Mouse (Mus musculus): Measurements from ENCODE around the gene Washc3.

Gene Washc3

DNA sequence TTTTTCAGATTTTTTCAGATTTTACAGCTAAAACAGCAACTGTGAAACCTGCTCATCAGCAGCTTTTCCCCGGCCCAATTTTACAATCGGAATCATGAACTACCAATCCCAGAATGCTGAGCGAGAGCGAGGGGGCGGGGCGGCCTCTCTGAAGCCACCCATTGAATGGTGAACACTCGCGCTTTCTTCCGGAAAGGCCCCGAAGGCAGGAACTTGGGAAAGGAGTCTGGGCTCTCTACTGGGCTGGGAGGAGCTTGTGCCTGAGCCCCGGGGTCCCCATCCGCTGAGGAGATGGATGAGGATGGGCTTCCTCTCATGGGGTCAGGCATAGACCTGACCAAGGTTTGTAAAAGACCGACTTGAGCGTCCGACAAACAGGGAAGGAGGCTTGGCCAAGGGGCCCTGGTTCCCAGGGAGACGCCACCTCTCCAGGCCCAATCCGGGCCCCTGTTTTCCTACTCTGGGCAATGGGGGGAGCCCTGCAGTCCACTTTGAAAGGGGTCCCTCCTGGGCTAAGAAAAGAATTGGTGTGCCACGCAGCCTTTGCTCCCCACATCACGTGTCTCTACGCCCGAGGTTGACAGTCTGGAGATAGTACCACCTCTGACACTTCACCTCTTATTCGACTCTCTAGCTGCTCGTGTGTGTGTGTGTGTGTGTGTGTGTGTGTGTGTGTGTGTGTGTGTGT, at the start of gene Washc3:
Gene Washc3, plus strand, starts transcription at position 143 of the 688 bp plus-strand sequence.
- in situ Hi-C loops (cut with MboI; ENCODE audit: unreplicated experiment in 2 of 2): loop anchor here in 1 of 2 experiments (10.0 kb wide), 1 partner anchor 346 kb away; the partner anchor contains the start of gene Igf1

DNA sequence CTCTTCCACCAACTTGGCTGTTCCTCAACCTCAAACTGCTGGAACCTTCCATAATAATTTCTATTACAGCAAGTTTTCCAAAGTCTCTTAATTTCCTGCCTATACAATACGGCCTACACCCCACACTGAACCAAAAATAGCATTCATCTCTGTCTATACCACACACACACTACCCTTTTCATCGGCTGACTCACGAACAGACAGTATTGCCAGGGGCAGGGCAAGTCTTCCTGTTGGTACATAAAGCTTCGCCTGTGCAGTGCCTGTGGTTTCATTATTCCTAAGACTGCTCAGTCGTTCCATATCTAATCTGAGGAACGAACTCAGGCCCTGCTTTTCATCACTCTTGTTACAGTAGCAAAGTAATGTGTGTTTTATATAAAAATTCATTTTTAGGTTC, 49.2 kb upstream of the Washc3 start:
- in situ Hi-C loops (cut with MboI; ENCODE audit: unreplicated experiment in 2 of 2): no loop called here

DNA sequence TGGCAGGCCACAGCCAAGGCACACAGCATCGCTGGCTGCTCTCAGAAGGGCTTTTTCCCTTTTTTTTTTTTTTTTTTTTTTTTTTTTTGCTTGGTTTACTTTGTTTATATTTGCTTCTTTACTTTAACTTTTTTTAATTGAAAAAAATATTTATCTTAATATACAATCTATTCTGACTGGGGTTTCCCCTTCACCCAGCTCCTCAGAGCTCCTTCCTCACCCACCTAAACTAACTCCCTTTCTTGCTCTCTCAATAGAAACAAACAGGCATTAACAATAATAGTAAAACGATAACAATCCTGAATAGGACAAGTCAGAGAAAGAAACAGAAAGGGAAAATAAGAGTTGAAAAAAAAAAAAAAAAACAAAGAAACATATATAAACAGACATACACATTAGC, 38.8 kb upstream of the Washc3 start:
- in situ Hi-C loops (cut with MboI; ENCODE audit: unreplicated experiment in 2 of 2): no loop called here

DNA sequence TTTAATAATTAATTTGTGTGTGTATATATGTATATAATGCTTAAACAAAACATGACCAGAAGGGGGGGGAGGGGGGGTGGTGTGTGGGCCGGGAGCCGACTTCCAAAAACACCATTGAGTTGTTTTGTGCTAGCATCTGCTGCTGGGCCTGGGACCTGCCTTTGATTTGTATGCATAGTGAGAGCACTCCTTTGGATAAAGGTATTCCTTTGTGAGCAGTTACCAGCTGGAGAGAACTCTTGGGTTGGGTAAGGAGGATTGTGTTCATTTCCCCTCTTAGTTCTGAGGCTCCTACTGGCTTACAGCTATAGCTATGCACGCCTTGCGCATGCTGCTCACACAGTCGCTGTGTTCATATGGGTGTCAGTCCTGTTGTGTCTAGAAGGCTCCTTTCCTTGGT, 38.2 kb upstream of the Washc3 start:
- in situ Hi-C loops (cut with MboI; ENCODE audit: unreplicated experiment in 2 of 2): no loop called here

DNA sequence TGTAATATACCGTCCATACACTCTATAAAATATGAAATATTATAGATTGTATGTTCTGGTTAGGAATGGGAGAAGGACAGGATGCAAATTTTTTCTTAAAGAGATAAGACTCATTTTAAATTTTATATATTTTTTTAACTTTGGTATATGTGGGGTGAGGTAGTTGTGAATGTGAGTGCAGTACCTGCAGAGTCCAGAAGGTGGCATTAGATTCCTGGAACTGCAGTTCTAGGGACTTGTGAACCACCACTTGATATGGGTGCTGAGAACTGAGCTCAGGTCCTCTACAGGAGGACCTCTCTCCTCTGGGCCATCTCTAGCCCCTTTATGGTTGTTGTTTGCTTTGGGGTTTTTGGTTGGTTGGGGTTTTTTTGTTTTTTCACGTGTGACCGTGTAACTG, 34.7 kb upstream of the Washc3 start:
- in situ Hi-C loops (cut with MboI; ENCODE audit: unreplicated experiment in 2 of 2): no loop called here

DNA sequence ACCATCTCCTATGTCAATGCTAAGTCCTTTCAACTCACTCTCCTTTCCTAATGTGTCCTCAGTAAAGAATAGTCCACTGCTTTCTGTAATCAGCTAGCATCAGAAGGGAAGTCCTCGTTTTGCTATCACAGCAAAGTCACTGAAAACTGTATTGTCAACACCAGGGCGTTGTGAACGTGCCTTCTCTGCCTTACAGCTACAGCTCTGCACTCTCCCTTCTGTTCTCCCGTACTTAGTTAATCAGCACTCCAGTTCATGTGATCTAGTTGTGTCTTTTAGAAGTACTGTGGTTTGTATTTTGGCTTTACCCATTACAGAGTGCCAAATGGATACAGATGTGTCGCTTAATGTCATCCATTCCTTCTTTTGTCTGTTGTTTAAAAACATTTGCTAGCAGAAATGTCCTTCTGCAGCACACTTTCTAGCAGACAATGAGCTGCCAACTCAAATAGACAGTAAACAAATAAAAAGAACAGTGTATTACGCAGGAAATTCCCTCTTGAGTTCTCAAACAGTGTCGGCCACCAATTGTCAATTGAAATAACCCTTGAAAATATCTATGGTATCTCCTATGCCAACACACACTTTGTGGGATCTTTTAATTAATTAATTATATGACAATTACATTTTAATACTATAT, 33.3 kb upstream of the Washc3 start:
- in situ Hi-C loops (cut with MboI; ENCODE audit: unreplicated experiment in 2 of 2): no loop called here

DNA sequence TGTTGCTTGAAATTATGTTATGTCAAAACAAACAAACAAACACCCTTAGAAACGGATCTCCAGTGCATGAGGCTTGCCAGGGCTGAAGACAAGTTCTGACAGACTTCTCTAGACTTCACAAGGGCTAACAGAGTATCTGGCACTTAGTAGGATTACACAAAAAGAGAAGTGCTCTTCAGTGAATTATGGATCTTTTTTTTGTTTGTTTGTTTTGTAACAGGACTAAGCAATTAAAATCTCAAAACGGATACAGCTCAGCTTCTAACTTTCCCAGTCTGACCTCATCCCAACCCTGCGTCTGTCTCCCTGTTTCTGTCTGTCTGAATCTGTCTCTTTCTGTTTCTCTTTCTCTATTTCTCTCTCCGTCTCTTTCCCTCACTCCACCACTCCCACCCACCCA, 352 bp upstream of the Washc3 start:
- in situ Hi-C loops (cut with MboI; ENCODE audit: unreplicated experiment in 2 of 2): loop anchor here in 1 of 2 experiments (10.0 kb wide), 1 partner anchor 346 kb away; the partner anchor contains the start of gene Igf1

DNA sequence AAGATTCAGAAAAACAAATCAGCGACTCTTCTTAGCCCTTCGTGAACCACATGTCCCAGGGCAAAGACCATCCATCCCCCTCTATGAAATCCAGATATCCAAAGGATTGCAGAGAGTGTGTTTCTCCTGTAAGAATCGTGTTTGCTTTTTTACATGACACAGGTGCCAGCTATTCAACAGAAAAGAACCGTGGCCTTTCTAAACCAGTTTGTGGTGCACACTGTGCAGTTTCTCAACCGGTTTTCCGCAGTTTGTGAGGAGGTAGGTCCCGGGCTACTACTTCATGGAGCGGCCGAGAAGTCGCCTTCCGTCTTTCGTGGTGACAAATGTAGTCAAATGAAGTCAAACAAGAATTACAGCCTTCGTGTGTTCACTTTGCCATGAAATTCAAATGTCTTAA, 757 bp downstream of the Washc3 start:
- in situ Hi-C loops (cut with MboI; ENCODE audit: unreplicated experiment in 2 of 2): loop anchor here in 1 of 2 experiments (10.0 kb wide), 1 partner anchor 347 kb away; the partner anchor contains the start of gene Igf1

DNA sequence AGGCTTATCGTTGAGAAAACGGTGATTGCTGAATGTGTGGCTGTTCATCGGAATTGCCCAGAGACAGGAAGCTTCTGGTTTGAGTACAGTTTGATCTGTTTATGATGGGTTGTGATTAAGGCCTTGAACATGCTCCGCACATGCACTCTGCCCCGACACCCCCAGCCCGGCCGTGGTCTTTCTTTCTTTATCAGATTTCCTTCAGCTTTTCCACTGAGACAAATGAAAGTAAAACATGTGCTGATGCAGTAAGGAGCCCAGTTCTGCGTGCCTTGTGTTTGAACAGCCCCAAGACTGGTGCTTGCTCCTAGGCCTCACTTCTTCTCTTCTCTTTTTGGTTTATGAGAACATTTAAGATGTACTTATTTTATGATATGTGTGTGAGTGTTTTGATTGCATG, 1.7 kb downstream of the Washc3 start:
- in situ Hi-C loops (cut with MboI; ENCODE audit: unreplicated experiment in 2 of 2): loop anchor here in 1 of 2 experiments (10.0 kb wide), 1 partner anchor 348 kb away; the partner anchor contains the start of gene Igf1

DNA sequence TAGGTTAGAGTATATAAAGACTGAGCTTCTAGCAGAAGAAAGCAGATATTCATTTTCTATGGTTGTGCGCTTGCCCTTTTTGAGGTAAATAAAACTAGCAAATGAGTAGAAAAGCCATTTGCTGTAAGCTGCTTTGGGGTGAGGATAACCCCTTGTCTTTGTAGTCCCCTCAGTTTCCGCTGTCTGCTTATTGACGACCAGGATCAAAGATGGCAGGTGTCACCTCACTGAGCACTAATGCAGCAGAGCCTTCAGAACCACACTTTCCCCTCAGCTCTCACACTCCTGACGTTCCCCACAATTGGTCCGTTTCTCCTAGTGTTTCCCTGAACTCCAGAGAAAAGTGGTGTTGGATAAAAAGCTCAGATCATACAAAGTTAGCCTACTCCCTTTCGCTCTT, 2.3 kb downstream of the Washc3 start:
- in situ Hi-C loops (cut with MboI; ENCODE audit: unreplicated experiment in 2 of 2): loop anchor here in 1 of 2 experiments (10.0 kb wide), 1 partner anchor 348 kb away; the partner anchor contains the start of gene Igf1

DNA sequence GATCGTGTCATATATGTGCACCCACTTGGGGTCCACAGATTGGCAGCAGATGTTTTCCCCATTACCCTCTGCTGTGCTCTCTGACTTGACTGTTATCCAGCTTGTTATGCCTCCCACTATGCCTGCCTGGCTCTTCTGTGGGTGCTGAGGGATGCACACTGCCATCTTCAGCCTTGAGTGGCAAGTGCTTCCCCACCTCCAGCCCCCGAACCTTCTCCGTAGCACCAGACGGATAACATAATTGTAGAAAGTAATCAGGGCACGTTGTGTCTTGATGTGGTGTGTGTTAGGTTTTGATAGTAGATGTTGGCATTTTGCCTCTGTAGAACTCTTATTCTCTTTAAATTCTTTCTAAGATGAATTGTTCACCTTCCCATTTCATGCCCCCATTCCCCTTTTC, 11.8 kb downstream of the Washc3 start:
- in situ Hi-C loops (cut with MboI; ENCODE audit: unreplicated experiment in 2 of 2): no loop called here

DNA sequence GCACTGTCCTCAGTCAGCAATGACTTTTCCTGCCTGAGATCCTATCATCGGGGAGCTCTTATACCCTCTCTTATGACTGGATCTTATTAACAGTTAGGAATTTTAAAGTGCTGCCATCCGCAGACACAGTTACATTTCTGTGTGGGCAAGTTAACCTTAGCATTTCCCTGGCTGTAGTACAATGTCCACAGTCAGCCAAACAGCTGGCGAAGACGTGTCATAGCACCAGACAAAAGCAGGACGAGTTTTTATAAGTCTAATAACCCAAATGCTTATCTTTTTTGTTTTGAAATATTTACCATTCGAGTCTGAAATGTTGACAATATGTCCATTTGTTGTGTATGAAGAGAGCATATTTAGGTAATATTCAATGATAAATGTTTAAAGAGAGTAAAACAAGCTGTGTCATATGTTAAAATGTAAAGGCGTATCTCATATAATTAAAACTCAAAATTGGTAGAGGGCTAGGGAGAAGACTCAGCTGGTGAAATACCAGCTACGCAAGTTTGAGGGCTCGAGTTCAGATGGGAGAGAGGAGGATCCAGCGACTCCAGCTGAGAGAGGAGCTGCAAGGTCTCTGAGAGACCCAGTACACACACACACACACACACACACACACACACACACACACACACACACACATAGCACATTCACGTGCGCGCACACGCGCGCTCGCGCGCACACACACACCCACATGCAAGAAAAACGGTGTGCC, 14.1 kb downstream of the Washc3 start:
- in situ Hi-C loops (cut with MboI; ENCODE audit: unreplicated experiment in 2 of 2): no loop called here

DNA sequence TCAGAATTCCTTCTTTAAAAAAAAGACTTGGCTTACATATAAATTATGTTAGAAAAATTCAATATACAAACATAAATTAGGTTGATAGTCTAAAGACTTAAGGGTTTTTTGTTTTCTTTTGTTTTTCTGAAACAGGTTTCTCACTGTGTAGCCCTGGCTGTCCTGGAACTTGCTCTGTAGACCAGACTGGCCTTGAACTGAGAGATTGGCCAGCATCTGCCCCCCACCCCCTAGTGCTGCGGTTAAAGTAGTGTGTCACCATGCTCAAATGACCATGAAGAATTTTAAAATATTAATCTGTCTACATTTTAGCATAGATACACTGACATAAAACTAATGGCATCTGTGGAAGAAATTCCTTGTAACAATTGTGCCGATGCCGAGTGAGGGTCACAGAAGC, 17.3 kb downstream of the Washc3 start:
- in situ Hi-C loops (cut with MboI; ENCODE audit: unreplicated experiment in 2 of 2): no loop called here

DNA sequence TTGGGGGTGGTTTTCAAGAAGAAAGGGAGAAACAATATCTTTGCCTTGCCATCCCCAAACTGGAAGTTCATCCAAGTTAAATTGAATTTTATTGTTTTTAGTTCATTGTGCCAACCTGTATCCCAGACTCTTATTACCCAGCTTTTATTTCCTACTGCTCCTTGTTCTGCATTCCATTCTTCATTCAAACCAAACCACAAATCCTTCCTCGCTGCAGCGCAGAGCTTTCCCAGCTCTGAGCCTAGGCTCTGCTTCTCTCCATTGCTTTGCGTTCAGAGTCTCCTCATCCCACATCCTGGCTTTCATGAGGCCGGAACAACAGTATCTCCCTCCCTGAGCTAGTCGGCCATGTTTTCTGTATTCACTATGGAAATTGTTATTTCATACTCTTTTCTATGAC, 20.8 kb downstream of the Washc3 start:
- in situ Hi-C loops (cut with MboI; ENCODE audit: unreplicated experiment in 2 of 2): no loop called here

DNA sequence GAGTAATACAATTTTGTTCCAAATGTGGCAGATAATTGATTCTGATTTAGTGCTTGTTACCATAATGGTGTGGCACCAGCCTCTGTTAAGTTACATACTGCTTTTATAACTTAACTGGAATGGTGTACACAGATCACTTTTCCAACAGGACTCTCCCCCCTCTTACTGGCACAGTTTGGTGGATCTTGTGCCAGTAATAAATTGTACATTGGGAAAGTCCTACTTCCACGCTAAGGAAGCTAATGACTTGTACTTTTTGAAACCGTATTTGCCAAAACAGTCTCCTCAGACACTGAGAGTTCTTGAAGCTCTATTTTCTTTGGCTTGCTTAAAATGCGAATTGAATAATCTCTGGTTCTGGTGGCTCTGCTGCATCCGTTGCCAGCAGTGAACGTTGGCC, 24.5 kb downstream of the Washc3 start:
- in situ Hi-C loops (cut with MboI; ENCODE audit: unreplicated experiment in 2 of 2): no loop called here

DNA sequence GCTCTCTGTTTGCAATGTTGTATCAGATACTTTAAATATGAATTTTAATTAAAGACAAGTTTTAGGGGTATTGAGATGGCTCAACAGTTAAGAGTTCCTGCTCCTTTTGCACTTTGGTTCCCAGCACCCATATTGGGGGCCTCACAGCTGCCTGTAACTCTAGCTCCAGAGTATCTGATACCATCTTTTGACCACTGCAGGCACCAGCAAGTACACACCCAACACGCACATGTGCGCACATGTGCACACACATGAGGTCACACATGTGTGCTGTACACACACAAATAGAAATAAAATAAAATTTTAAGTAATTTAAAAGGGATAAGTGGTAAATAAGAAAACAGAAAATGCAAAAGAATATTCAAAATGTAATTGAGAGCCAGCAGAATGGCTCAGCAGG, 27.1 kb downstream of the Washc3 start:
- in situ Hi-C loops (cut with MboI; ENCODE audit: unreplicated experiment in 2 of 2): no loop called here

DNA sequence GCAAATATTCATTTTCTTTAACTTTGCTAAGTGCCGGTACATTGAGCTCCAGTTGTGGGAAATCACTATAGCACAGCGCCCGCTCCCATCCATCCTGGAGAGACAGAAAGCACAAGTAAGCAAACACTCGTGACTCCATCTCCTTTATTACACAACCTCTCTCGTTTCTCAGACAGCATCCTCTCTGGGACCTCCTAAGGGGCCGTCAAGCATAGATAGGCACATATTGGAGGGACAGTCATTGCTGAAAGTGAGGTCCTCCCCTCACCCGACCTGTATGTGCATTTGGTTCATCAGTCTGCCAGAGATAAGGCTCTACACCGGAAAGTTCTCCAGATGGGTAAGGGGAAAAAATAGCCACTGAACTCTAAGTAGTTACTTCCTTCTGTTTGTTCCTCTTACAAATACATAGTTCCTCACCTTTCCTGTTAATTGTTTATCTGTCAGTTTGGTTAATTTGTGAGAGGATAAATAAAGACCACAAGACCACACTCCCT, 27.7 kb downstream of the Washc3 start:
- in situ Hi-C loops (cut with MboI; ENCODE audit: unreplicated experiment in 2 of 2): no loop called here

DNA sequence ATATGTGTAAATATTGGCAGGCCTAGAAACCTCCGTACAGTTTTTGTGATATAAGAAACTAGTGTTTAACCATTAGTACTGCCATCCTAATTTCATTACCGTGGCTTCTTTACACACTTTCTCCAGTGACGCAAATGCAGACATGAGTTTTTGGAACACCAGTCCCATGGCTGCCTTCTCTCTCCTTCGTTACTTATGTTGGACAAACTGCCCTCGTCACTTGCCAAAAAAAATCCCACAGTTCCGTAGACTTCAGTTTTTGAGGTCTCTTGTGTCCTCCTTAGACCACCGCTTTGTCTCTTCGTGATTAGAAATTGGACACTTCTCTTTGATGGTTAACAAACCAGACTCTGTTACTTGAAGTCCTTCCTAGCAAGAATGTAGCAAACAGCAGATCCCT, 30.8 kb downstream of the Washc3 start:
- in situ Hi-C loops (cut with MboI; ENCODE audit: unreplicated experiment in 2 of 2): no loop called here

DNA sequence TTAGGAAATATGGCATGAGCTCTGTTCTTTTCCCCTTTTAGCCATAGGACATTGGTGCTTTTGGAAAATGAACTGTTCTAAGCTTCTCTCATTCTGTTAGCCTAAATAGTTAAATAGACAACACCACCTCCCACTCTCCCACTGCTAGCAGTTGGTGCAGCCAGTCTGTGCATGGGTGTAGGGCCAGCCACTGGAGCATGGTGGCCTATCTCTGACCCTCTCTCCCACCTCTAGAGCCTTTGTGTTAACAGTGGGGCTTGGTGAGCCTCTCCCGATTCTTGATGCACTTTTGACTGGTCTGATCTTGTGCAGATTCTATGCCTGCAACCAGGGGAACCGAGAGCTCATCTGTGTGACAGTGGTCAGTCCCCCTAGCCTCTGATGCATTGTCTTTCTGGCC, 31.9 kb downstream of the Washc3 start:
- in situ Hi-C loops (cut with MboI; ENCODE audit: unreplicated experiment in 2 of 2): no loop called here

DNA sequence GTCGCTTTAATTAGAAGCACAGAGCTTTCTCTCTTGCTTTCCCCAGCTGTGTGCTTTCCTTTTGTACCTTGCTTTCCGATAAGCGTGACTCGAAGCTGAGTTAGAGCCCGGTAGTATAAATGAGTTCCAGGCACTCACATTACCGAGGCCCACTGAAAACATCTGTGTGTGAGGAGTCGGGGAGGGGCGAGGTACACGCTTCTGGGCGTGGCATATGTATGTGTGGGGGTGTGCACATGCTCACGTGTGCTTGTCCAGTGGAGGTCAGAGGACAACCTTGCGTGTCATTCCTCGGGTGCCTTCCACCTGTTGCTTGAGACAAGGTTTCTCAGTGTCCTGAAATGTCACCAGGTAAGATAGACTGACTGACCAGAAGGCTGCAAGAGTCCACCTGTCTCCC, 43.8 kb downstream of the Washc3 start:
- in situ Hi-C loops (cut with MboI; ENCODE audit: unreplicated experiment in 2 of 2): no loop called here

DNA sequence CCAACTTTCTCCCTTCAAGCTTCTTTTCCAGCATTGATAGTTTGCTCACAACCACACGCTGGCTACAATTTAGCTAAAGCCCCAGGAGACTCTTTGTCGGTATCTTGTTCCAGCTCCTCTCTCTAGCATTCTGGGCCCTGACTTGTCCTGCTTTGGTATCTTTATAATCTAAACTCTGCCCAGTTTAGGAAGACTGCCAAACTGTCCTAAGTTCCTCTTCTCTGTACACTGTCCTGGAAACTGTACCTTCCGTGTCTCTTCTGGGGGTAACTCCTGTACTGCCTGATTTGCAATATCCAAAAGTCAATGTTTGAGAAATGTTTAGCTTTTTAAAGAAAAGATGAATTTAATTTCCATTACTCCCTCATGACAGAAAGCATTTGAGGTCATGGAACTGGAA, 49.4 kb downstream of the Washc3 start:
- in situ Hi-C loops (cut with MboI; ENCODE audit: unreplicated experiment in 2 of 2): no loop called here

All from v-Abl transformed pro-B cells (cell line).